Mouse (Mus musculus): ENCODE measurements around the gene Med7.

DNA sequence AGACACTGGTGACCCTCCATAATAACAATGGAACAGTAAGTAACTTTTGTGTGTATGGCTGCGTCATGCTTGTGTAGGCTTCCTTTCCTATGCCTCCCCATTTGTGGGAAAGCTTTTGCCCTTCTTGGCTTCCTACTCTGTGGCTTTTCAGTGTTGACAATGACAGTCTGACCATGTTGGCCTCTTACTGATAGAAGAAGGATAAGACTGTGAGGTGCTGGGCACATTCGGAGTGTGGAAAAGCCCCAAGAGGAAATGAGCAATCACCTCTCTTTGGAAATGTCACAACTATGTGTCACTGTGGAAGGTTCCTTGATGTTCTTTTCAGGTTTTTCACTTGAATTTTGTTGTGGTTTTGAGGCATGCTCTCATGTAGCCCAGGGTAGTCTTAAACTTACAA is 30.2 kb downstream of the Med7 start:
- TF ChIP-seq CTCF (IDR thresholded peaks at IDR 0.05; ENCODE audit: extremely low read depth, insufficient read depth, low read length) (no peak), POLR2A (IDR thresholded peaks at IDR 0.05; ENCODE audit: extremely low read depth, insufficient read depth, low read length) (no peak)

Measured in cortical plate, adult 2 months (tissue).